Mouse (Mus musculus): ENCODE results near the gene Klhl36. TPM values are rescaled to one million over a fixed set of nuclear protein-coding genes. Genes with fewer than 3 reads are reported as not detected.
"Not testable (repeated sequence)": the region's sequence is repeated elsewhere in the genome, so short reads cannot be mapped to it uniquely, and the experiment has no call there.

The Klhl36 gene
- total RNA-seq, 2 experiments from 2014 or later: 0.71 to 1.1 TPM

DNA sequence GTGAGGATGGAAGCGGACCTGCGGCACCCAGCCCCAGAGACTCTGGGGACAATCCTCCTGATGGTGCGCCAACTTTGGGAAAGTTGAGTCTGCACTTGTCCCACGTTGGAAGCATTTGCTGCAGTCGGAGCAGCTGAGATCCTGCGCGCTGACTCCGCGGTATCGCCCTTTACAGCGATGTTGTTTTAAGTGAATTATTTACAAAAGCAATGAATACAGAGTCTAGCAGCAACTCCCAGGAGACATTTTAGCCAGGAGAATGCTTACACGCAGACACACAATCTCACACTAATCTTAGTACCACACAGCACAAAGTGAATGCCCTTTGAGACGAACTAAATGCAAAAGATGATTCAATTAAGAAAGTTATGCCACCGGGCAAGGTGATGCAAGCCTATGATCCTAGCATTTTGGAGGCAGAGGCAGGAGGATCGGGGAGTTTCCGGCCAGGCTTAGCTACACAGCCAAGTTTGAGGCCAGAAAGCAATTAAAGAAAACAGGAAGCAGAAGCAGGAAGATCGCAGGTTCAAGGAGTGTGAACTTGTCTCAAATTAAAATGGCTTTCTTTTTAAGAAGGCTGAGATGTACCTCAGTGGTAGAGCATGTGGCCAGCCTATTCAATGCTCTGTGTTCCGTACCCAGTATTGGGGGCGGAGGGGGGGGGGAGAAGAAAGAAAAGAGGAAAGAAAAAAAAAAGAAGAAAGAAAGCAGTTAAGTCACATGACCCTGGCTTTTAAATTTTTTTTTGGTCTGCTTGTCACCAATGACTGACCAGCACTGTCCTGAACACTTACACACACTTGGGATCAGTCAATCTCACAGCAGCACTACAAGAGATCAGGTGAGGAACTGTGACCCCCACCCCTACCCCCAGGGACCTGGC, 23.7 kb upstream of the Klhl36 start:
- peak overlapping the region; percentile 88 for H3K27ac ChIP-seq

DNA sequence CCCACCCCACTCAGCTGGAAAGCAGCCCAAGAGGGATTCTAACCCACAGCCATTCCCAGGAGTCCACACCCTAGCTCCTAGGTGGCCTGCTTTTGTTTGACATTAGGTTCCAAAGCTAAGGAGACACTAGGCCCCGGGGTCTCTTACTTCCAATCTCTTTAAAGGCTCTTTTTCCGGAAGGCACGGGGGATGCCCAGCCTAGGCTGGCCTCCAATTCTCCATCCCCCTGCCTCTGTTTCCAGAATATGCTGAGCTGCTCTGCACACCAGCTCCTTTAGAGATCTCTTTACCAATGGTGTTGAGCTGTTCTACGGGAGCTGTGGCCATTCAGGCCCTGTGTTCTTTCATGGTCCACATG, 23.1 kb upstream of the Klhl36 start:
- DNase-seq: no peak
- intact Hi-C loops (cut with DNase I): loop anchor here (5.0 kb wide), 1 partner anchor 42 kb away; no protein-coding TSS in a partner anchor
- TF ChIP-seq CTCF (IDR thresholded peaks at IDR 0.05): no peak
- H3K4me3 ChIP-seq: peak overlapping the region; percentile 81
- peak overlapping the region; percentile 88 for H3K27ac ChIP-seq

More for the DNA sequence above, 23.7 kb upstream of the Klhl36 start:
- peak overlapping the region; percentile 81 for H3K4me3 ChIP-seq
- no peak for DNase-seq
- intact Hi-C loops (cut with DNase I): loop anchor here (5.0 kb wide), 1 partner anchor 41 kb away; no protein-coding TSS in a partner anchor
- TF ChIP-seq CTCF (IDR thresholded peaks at IDR 0.05): no peak

DNA sequence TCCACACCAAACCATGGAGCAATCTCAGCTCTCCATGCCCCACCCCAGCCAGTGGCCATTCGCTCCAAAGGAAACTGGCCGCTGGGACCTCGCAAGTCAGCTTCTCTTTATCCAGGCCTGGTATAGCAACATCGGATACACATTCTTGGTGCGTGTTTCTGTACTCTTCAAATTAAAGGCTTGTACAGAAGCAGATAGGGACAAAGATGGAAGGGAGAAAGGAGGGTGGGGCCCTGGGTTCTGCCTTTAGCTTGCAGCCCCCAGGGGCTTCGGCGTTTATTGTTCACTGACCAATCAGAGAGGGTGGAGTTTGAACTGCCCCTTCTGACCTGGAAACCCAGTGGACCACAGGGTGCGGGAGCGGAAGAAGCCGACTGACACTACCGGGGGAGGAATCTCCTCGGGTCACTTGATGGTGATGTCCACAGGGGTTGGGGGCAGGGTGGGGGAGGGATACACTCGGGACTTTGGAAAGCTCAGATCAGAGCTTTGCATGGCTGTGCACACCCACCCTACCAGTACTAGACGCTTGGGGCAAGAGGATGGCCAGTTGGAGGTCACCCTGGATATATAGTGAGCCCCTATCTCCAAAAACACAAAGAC, 22.5 kb upstream of the Klhl36 start:
- H3K27ac ChIP-seq: peak overlapping the region; percentile 88
- DNase-seq: peak; percentile 53
- intact Hi-C loops (cut with DNase I): loop anchor here (5.0 kb wide), 1 partner anchor 42 kb away; no protein-coding TSS in a partner anchor

DNA sequence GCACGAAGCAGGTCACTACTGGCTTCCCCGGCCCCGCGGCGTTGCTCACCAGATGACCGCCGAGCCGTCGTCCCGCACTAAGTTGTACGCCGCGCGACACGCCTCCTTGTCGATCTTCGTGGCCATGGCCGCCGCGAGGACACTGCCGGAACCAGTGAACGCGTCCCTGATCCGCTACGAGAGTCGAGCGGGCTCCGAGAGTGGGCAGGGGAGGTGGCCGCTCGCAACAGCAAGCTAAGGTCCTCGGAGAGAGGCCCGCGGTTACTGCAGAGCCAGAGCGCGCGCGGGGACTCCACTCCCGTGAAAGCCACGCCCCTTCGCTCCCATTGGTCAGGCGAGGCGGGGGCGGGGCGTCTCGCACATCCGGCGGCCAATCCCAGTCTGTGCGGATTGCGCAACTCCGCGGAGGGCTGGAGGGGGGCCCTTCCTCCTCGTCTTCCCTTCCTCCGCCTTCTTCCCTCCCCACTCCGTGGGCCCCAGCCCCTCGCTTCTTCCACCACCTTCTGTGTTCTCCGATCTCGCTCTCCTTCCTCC, 21.7 kb upstream of the Klhl36 start, which contains the start of gene Cotl1:
TSS of gene Cotl1 (minus strand) at position 270 of the 534 bp plus-strand sequence.
- intact Hi-C loops (cut with DNase I): no loop called here

More for the DNA sequence above, 22.5 kb upstream of the Klhl36 start:
- TF ChIP-seq CTCF (IDR thresholded peaks at IDR 0.05): no peak
- peak overlapping the region; percentile 81 for H3K4me3 ChIP-seq

DNA sequence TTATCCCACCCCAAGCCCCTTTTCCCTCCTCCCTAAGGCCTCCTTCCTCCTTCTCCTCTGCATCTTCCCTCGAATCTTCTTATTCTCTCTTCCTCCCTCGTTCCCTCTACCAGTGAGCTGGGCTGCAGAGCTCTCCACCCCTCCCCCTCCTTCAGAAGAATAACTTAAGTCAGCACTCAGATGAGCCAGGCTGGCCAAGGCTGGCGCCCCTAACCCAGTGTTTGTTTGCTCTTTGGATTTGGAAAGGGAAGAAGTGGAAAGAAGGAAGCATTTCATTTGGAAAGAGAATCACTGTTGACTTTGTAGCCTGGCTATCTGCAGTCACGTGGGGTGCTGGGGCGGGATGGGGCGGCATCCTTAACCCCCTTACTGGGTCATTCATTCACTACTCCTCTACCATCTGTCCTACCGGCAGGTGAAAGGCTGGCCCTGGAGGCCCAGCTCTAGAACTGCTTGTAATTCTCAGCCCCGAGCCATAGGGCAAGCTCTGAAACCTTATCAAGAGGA, 21.1 kb upstream of the Klhl36 start:
- intact Hi-C loops (cut with DNase I): no loop called here
- DNase-seq: no peak
- no peak for TF ChIP-seq CTCF (IDR thresholded peaks at IDR 0.05)
- peak overlapping the region; percentile 81 for H3K4me3 ChIP-seq
- H3K27ac ChIP-seq: peak overlapping the region; percentile 88

More for the DNA sequence above, 21.7 kb upstream of the Klhl36 start, which contains the start of gene Cotl1:
- peak; percentile 98 for DNase-seq
- peak within 1 kb of the TSS; percentile 81 for H3K4me3 ChIP-seq
- peak within 1 kb of the TSS; percentile 88 for H3K27ac ChIP-seq
- no peak for TF ChIP-seq CTCF (IDR thresholded peaks at IDR 0.05)

DNA sequence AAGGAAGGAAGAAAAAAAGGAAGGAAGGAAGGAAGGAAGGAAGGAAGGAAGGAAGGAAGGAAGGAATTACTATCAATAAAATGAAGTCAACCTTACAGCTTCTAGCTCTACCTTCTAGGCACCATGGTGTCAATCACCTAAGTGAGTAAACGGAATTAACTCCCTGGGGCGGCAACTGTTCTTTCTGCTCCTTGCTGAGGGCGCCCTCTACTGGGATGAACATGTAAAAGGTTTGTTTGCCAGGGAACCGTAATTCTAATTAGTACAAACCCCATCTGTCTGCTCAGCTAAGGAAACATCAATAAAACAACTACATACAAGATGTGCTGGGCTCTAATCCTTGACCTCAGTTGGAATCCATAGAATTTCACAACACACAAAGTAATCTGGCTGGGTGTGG, 18.6 kb upstream of the Klhl36 start:
- Histone ChIP-seq H3K27ac (no peak overlapping the region), H3K4me3 (no peak overlapping the region)
- DNase-seq: peak; percentile 81
- TF ChIP-seq CTCF (IDR thresholded peaks at IDR 0.05): peak; percentile 92
- intact Hi-C loops (cut with DNase I): loop anchor here (1.0 to 2.0 kb wide), 2 partner anchors 61 to 145 kb away; no protein-coding TSS in a partner anchor

DNA sequence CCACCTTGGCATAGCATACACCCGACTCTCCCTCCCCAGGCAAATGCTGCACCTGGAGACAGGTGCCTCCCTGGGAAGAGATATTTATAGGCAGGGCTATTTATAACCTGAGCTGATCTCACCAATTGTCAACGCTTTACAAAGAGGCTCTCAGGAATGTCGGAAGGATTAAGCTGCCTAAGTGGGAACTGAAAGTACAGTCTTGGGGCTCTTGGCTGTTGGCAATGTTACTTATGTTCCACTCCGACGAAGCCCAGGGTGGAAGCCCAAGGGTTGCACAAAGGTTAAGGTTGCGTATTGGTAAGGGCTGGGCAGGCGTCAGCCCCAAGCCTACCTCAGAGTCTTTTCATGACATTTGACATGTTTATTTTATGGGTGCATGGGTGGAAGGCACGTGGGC, 17.5 kb upstream of the Klhl36 start:
- intact Hi-C loops (cut with DNase I): no loop called here
- Histone ChIP-seq H3K4me3 (no peak overlapping the region), H3K27ac (no peak overlapping the region)
- peak; percentile 13 for DNase-seq
- no peak for TF ChIP-seq CTCF (IDR thresholded peaks at IDR 0.05)

DNA sequence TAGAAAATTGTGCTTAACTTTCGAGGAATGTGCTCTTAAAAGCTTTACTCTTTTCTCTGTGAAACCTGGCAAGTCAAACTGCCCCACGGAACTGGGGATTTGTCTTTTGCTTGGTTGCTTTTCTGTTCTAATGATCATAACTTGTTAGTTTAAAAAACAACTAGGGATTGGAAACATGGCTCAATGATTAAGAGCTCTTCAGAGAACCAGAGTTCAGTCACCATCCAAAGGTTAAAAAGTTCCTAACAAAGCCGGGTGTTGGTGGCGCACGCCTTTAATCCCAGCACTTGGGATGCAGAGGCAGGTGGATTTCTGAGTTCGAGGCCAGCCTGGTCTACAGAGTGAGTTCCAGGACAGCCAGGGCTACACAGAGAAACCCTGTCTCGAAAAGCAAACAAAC, 16.3 kb upstream of the Klhl36 start:
- intact Hi-C loops (cut with DNase I); H3K4me3 ChIP-seq; H3K27ac ChIP-seq; DNase-seq: not testable (repeated sequence)

DNA sequence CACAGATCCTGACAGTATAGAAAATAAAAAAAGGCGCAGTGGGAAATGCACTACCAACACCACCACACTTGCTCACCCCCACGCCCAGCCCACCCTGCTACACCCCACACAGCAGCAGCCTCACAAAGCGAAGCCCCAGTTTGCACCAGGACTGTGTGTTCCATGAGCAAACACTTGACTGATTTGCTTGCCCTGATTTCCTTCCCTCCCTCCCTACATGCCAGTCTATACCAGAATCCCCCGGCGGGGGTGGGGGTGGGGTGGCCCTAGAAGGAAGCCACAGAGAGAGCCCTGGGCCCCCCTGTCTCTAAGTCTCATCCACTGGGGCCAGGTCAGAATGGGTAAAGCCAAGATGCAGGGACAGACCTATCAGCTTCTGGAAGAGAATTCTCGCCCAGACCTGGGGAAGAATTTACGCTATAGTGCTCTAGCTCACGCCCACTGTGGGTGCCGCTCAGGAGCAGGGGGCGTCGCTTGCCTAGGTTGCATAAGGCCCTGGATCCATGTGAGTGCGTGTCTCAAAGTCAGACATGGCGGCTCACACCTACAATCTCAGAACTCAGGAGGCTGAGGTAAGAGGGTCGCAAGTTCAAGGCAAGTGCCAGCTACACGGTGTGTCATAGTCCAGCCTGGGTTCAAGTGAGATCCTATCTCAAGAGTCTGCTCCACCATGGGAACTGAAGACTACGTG, 14.7 kb upstream of the Klhl36 start:
- DNase-seq: no peak
- TF ChIP-seq CTCF (IDR thresholded peaks at IDR 0.05): no peak
- H3K4me3 ChIP-seq: no peak overlapping the region
- intact Hi-C loops (cut with DNase I): no loop called here
- H3K27ac ChIP-seq: no peak overlapping the region

DNA sequence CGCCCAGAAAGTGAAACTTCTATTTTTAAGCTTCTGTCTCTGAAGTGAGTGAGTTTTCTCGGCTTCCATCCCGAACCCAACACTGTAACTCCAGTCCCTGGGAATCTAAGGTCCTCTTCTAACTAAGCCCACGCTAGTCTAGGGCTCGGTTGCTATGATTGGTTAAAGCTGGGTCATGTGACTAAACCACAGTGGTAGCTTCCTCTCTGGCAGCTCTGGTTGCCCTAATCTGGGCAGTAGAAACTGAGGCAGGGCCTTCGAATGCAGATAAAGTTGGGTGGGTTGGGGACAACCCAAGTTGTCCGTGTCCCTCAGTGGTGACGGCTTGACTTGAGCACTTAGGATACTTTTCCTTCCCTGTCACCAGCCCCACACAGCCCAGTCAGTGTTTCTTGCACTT, 8.5 kb upstream of the Klhl36 start:
- TF ChIP-seq CTCF (IDR thresholded peaks at IDR 0.05): no peak
- no peak for DNase-seq
- intact Hi-C loops (cut with DNase I): no loop called here

DNA sequence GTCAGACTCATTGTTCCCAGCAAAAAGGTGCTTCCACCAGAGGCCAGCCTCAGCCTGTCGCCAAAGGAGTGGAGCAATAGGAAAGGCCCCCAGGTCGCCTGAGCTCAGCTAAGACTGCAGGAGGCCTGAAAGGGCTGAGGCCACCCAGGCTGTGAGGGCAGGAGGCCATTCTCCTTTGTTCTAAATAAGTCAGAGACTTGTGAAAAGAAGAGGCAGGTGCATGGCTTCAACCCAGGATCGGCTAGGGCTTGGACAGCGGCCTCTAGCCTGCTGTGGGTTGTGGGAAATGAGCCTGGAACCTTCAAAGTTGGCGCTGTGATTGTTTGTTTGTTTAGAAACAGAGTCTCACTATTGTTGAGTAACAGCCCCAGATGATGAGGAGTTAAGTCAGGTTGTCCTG, 8.0 kb upstream of the Klhl36 start:
- TF ChIP-seq CTCF (IDR thresholded peaks at IDR 0.05): no peak
- intact Hi-C loops (cut with DNase I): no loop called here
- no peak overlapping the region for H3K4me3 ChIP-seq
- peak; percentile 54 for DNase-seq
- peak overlapping the region; percentile 31 for H3K27ac ChIP-seq

More for the DNA sequence above, 8.5 kb upstream of the Klhl36 start:
- Histone ChIP-seq H3K4me3 (no peak overlapping the region), H3K27ac (no peak overlapping the region)

DNA sequence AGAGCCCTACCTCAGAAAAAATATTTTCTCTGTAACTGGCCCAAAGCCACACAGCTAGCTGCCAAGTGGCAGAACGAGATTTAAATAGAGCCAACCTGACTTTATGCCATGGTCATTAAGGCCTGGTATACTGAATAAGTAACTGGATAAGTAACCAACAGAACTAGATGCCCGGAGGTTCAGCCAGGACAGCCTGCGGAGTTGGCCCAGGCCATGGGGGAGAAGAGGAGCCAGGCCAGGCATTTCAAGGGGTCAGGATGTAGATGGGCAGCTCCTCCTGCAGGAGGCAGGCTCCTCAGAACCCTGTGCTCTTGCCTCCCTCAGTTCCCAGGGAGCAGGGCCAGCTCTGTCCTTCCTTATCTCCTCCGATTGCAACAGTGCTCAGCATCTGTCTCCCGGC, 6.4 kb upstream of the Klhl36 start:
- Histone ChIP-seq H3K4me3 (no peak overlapping the region), H3K27ac (peak overlapping the region; percentile 51)
- TF ChIP-seq CTCF (IDR thresholded peaks at IDR 0.05): peak; percentile 58
- DNase-seq: peak; percentile 85
- intact Hi-C loops (cut with DNase I): no loop called here
